Mouse (Mus musculus): ENCODE results near the gene Sec14l3. TPM values are rescaled to one million over a fixed set of nuclear protein-coding genes. Genes with fewer than 3 reads are reported as not detected.
A peak's percentile ranks its signal among the peaks of the same experiment; 100 is the strongest.

The Sec14l3 gene
- polyA plus RNA-seq, 1 experiment from 2014 or later = not detected

- peak; percentile 64; the same call in 1 of the 2 replicates for ATAC-seq (replicated peaks; ENCODE audit: insufficient number of reproducible peaks, low FRiP score, low TSS enrichment, low read depth)
- peak; percentile 79 for DNase-seq (ENCODE audit: low spot score)
- H3K27ac ChIP-seq (replicated peaks; ENCODE audit: low read depth, low read length) = no peak overlapping the region
Measured at GRCm38 (mm10) chr11:4118081-4118921, 53.7 kb downstream of the Sec14l3 start.

GRCm38 (mm10) chr11:4119635-4120034, 55.0 kb downstream of the Sec14l3 start:
- 79% methylated on average over 5 of the region's 5 CpGs for WGBS
- Histone ChIP-seq H3K36me3 (replicated peaks; ENCODE audit: control insufficient read depth, insufficient read depth, low read depth, low read length) (no peaks in the 10 kb centered on the region), H3K4me2 (ENCODE audit: low read depth, low read length) (no peak overlapping the region), H3K9me3 (replicated peaks; ENCODE audit: control insufficient read depth, low read length) (no peaks in the 10 kb centered on the region), H3K27ac (replicated peaks; ENCODE audit: low read depth, low read length) (no peak overlapping the region), H3K27me3 (ENCODE audit: control insufficient read depth, insufficient read depth, low read length) (no peaks in the 10 kb centered on the region; the same call in 1 of the 2 replicates), H3K9ac (replicated peaks; ENCODE audit: low read length) (no peak overlapping the region), H3K4me3 (ENCODE audit: low read depth, low read length) (no peak overlapping the region), H3K4me1 (ENCODE audit: control insufficient read depth, insufficient read depth, low read length) (no peaks in the 10 kb centered on the region)
- ATAC-seq (replicated peaks; ENCODE audit: insufficient number of reproducible peaks, low FRiP score, low TSS enrichment, low read depth) (no peak), DNase-seq (ENCODE audit: low spot score) (no peak)

More at GRCm38 (mm10) chr11:4118081-4118921, 53.7 kb downstream of the Sec14l3 start:
- no peaks in the 10 kb centered on the region for H3K36me3 ChIP-seq (replicated peaks; ENCODE audit: control insufficient read depth, insufficient read depth, low read depth, low read length)
- no peaks in the 10 kb centered on the region; the same call in 1 of the 2 replicates for H3K27me3 ChIP-seq (ENCODE audit: control insufficient read depth, insufficient read depth, low read length)
- peak overlapping the region; percentile 83 for H3K4me2 ChIP-seq (ENCODE audit: low read depth, low read length)
- H3K9ac ChIP-seq (replicated peaks; ENCODE audit: low read length) = peak overlapping the region; percentile 51
- H3K4me1 ChIP-seq (ENCODE audit: control insufficient read depth, insufficient read depth, low read length) = no peaks in the 10 kb centered on the region
- WGBS = 3% methylated on average over 41 of the region's 41 CpGs
- peak overlapping the region; percentile 58 for H3K4me3 ChIP-seq (ENCODE audit: low read depth, low read length)
- no peaks in the 10 kb centered on the region for H3K9me3 ChIP-seq (replicated peaks; ENCODE audit: control insufficient read depth, low read length)

- H3K27me3 ChIP-seq (ENCODE audit: control insufficient read depth, insufficient read depth, low read length) = no peaks in the 10 kb centered on the region; the same call in 1 of the 2 replicates
- DNase-seq (ENCODE audit: low spot score) = no peak
- H3K4me1 ChIP-seq (ENCODE audit: control insufficient read depth, insufficient read depth, low read length) = no peaks in the 10 kb centered on the region
- WGBS = 84% methylated on average over 3 of the region's 3 CpGs
- H3K9ac ChIP-seq (replicated peaks; ENCODE audit: low read length) = no peak overlapping the region
- no peaks in the 10 kb centered on the region for H3K9me3 ChIP-seq (replicated peaks; ENCODE audit: control insufficient read depth, low read length)
- no peak overlapping the region for H3K27ac ChIP-seq (replicated peaks; ENCODE audit: low read depth, low read length)
- no peak overlapping the region for H3K4me2 ChIP-seq (ENCODE audit: low read depth, low read length)
- H3K36me3 ChIP-seq (replicated peaks; ENCODE audit: control insufficient read depth, insufficient read depth, low read depth, low read length) = no peaks in the 10 kb centered on the region
- no peak overlapping the region for H3K4me3 ChIP-seq (ENCODE audit: low read depth, low read length)
- no peak for ATAC-seq (replicated peaks; ENCODE audit: insufficient number of reproducible peaks, low FRiP score, low TSS enrichment, low read depth)
Measured at GRCm38 (mm10) chr11:4121691-4122090, 57.0 kb downstream of the Sec14l3 start.

- Histone ChIP-seq H3K9ac (replicated peaks; ENCODE audit: low read length) (no peak overlapping the region), H3K9me3 (replicated peaks; ENCODE audit: control insufficient read depth, low read length) (no peaks in the 10 kb centered on the region), H3K4me1 (ENCODE audit: control insufficient read depth, insufficient read depth, low read length) (no peaks in the 10 kb centered on the region), H3K4me3 (ENCODE audit: low read depth, low read length) (no peak overlapping the region), H3K27me3 (ENCODE audit: control insufficient read depth, insufficient read depth, low read length) (no peaks in the 10 kb centered on the region; the same call in 1 of the 2 replicates), H3K36me3 (replicated peaks; ENCODE audit: control insufficient read depth, insufficient read depth, low read depth, low read length) (no peaks in the 10 kb centered on the region), H3K27ac (replicated peaks; ENCODE audit: low read depth, low read length) (no peak overlapping the region), H3K4me2 (ENCODE audit: low read depth, low read length) (no peak overlapping the region)
- WGBS = 85% methylated on average over 5 of the region's 5 CpGs
- no peak for DNase-seq (ENCODE audit: low spot score)
- no peak for ATAC-seq (replicated peaks; ENCODE audit: insufficient number of reproducible peaks, low FRiP score, low TSS enrichment, low read depth)
Measured at GRCm38 (mm10) chr11:4122226-4122625, 57.6 kb downstream of the Sec14l3 start.

- no peak within 1 kb of the TSS for H3K4me3 ChIP-seq (ENCODE audit: low read depth, low read length)
- no peak for ATAC-seq (replicated peaks; ENCODE audit: insufficient number of reproducible peaks, low FRiP score, low TSS enrichment, low read depth)
- no peaks in the 10 kb centered on the region for H3K4me1 ChIP-seq (ENCODE audit: control insufficient read depth, insufficient read depth, low read length)
- no peaks in the 10 kb centered on the region for H3K9me3 ChIP-seq (replicated peaks; ENCODE audit: control insufficient read depth, low read length)
- 72% methylated on average over 10 of the region's 10 CpGs for WGBS
- H3K4me2 ChIP-seq (ENCODE audit: low read depth, low read length) = no peak within 1 kb of the TSS
- no peak within 1 kb of the TSS for H3K9ac ChIP-seq (replicated peaks; ENCODE audit: low read length)
- H3K27me3 ChIP-seq (ENCODE audit: control insufficient read depth, insufficient read depth, low read length) = no peaks in the 10 kb centered on the region; the same call in 1 of the 2 replicates
- no peak for DNase-seq (ENCODE audit: low spot score)
- no peak within 1 kb of the TSS for H3K27ac ChIP-seq (replicated peaks; ENCODE audit: low read depth, low read length)
- H3K36me3 ChIP-seq (replicated peaks; ENCODE audit: control insufficient read depth, insufficient read depth, low read depth, low read length) = no peaks in the 10 kb centered on the region
Measured at GRCm38 (mm10) chr11:4122742-4123579, 58.3 kb downstream of the Sec14l3 start, which contains the start of gene Sec14l2. Gene Sec14l2, minus strand, starts transcription at chr11:4123415.

GRCm38 (mm10) chr11:4123922-4124321, 59.3 kb downstream of the Sec14l3 start:
- H3K9ac ChIP-seq (replicated peaks; ENCODE audit: low read length) = no peak overlapping the region
- ATAC-seq (replicated peaks; ENCODE audit: insufficient number of reproducible peaks, low FRiP score, low TSS enrichment, low read depth) = no peak
- no peaks in the 10 kb centered on the region for H3K4me1 ChIP-seq (ENCODE audit: control insufficient read depth, insufficient read depth, low read length)
- H3K9me3 ChIP-seq (replicated peaks; ENCODE audit: control insufficient read depth, low read length) = no peaks in the 10 kb centered on the region
- DNase-seq (ENCODE audit: low spot score) = peak; percentile 47
- 56% methylated on average over 5 of the region's 5 CpGs for WGBS
- H3K4me2 ChIP-seq (ENCODE audit: low read depth, low read length) = no peak overlapping the region
- H3K36me3 ChIP-seq (replicated peaks; ENCODE audit: control insufficient read depth, insufficient read depth, low read depth, low read length) = no peaks in the 10 kb centered on the region
- no peaks in the 10 kb centered on the region; the same call in 1 of the 2 replicates for H3K27me3 ChIP-seq (ENCODE audit: control insufficient read depth, insufficient read depth, low read length)
- H3K4me3 ChIP-seq (ENCODE audit: low read depth, low read length) = no peak overlapping the region
- H3K27ac ChIP-seq (replicated peaks; ENCODE audit: low read depth, low read length) = no peak overlapping the region

- Histone ChIP-seq H3K4me2 (ENCODE audit: low read depth, low read length) (no peak overlapping the region), H3K4me1 (ENCODE audit: control insufficient read depth, insufficient read depth, low read length) (no peaks in the 10 kb centered on the region), H3K4me3 (ENCODE audit: low read depth, low read length) (no peak overlapping the region), H3K27ac (replicated peaks; ENCODE audit: low read depth, low read length) (no peak overlapping the region), H3K27me3 (ENCODE audit: control insufficient read depth, insufficient read depth, low read length) (no peaks in the 10 kb centered on the region), H3K9me3 (replicated peaks; ENCODE audit: control insufficient read depth, low read length) (no peaks in the 10 kb centered on the region), H3K9ac (replicated peaks; ENCODE audit: low read length) (no peak overlapping the region), H3K36me3 (replicated peaks; ENCODE audit: control insufficient read depth, insufficient read depth, low read depth, low read length) (no peaks in the 10 kb centered on the region)
- WGBS = 85% methylated on average over 1 of the region's 1 CpGs
- no peak for ATAC-seq (replicated peaks; ENCODE audit: insufficient number of reproducible peaks, low FRiP score, low TSS enrichment, low read depth)
- no peak for DNase-seq (ENCODE audit: low spot score)
Measured at GRCm38 (mm10) chr11:4127059-4127458, 62.4 kb downstream of the Sec14l3 start.

All from embryonic facial prominence, embryonic 11.5 days (tissue).